Mouse (Mus musculus) cerebellum, adult 2 months (tissue): ENCODE measurements around the gene Timm22.

Source experiments
- CTCF ChIP-seq: fragments of 200-500 bp; IDR thresholded peaks from 2 replicates; pipeline ENCODE4 v1.5.1; 2011; ENCODE audit warnings: low read depth, mild to moderate bottlenecking, control low read depth, low read length, moderate library complexity, borderline replicate concordance; ENCODE audit not compliant: insufficient read depth
- POLR2A ChIP-seq: fragments of 200-500 bp; IDR thresholded peaks from 2 replicates; pipeline ENCODE4 v1.6.1; 2011; ENCODE audit warnings: low read length, control low read depth, borderline replicate concordance; ENCODE audit not compliant: insufficient read depth

DNA sequence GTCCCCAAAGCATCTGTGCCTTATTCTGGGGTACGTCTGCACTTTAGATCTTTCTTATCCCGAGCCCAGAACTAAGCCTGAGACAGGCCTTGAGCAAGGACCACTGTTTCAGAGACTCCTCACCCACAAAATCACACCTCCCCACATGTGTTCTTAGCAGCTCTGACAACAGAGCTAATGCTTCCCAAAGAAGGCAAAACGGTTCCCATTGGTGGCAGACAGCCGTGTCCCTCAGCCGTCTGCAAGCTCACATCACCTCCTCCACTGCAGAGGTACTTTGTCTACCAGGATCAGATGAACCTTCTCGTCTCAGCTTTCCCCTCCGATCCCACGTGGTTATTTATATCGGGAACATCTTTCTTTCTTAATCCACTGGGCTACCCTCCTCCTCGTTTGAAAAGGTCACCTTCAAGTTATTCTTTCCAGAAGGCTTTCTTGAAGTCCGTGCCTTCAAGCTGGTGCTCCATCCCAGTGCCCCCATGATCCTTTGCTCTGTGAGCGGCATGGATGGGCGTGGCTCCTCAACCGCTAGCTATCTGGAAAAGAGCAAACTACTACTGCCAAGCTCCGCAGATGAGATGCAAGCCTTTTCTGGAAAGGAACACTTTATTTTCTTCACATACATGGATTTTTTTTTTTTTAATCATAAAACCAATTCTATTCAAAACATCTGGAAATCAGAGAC lies 25.4 kb upstream of the Timm22 start:
- no peak for TF ChIP-seq POLR2A
- TF ChIP-seq CTCF = no peak
